Mouse (Mus musculus): ENCODE data around the gene Fbn1.
A peak's percentile ranks its signal among the peaks of the same experiment; 100 is the strongest.

The Fbn1 gene

DNA sequence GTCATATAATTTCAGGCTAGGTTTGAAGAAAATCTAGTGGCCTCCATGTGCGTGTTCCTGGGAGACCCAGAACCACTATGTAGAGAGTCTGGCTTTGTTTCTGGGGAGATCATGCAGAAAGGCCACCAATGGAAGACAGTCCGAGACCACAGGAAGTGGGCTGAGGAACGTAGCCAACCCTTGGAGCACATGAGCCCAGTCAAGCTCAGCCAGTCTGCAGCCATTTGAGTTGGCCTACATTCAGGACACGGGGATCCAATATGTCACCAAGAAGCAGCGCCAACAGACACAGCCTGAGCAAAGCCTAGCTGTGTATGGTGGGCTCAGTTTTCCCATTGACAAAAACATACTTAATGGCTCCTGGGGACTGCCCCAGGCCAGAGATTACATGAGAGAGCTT, 11.1 kb downstream of the Fbn1 start:
- DNase-seq = no peak

DNA sequence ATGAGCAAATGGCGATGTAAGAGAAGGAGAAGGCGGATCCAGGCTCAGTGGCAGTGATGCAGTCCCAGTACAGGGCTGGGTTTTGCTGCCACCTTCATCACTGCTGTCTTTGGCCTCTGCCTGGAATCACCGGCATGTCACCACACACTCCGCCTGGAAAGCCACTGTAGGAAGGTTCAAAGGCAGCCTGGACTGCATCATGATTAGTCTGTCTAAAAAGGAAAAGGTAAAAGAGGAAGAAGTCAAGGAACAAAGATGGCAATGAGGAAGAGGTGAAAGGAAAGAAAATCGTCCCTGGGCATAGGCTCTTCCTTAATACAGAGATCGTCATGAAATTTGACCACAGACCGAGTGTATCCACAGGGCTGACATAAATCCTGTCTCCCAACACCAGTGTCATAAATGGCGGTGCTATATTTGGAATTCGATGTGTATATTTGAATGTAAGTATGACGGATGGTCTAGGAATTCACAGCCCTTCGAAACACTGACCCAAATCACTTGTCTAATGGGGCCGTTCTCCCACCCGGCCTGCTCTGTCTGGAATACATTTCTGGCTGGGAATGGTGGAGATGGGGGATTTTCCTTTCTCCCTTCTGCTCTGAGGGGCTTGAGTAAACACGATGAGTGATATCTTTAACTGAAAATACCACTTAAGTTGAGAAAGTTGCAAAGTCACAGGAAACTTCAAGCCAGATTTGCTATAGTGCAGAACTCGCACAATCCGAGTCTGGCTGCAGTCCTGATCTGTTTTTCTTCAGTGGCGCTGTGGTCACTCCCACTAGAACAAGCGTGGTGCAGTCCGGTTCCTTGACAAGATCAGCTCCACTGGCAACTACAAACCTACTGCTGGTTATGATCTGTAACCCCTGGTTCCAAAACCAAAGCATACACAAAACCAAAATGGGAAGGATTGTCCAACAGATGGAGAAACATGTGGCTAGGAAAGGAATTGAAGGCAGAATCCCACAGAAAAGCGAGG, 12.7 kb downstream of the Fbn1 start:
- no peak for DNase-seq

DNA sequence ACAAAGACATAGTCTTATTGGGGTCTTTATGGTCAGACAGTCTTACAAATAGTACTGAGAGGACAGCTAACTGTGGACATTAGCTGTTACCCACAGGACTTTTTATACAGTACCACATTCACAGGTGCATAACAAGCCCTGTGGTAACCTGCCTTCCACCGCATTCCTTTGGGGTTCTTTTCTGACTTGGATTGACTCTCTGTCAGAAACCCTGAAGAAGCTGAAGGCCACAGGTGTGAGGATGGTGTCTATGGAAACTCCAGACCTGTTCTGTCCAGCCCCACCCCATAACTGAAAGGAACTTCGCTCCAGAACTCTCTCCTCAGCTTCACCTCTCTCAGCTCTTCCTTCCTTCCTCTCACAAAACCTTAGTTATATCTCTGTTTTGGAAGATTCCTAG, 13.5 kb downstream of the Fbn1 start:
- DNase-seq = no peak

DNA sequence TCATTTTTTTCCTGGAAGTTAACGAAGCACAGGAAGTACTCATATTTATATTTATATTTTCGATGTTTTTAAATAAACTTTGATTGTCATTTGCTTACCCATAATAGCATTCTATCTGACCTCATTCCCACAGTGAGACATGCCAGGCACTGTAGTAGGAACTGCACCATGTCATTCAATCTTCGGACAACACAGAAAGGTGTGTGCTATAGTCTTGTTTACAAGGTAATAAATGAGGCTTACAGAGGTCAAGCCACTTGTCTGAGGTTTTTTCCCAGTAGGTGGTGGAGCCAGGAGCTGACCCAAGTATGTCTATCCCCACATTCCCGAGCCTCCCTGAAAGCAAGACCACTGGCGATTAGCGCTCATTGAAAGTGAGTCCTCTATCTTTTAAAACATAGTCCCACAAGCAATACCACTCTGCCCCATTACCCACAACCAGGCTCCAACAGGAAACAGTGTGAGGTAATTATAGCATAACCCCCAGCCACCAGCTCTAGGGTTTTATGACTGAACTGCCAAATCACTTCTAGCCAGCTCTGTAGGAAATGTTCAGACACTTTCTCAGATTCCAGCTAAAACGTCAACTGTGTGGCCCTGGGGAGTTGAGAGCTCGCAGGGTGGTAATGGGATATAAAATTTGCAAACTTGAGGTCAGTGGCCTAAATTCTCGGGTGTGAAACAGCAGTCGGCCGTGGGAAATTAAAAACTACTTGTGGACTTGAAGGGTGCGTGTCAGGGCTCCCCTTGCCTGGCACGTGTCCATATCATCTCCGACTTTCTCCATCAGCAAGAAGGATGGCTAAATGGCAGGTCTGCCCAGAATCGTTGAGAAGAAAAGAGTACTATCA, 15.5 kb downstream of the Fbn1 start:
- DNase-seq = no peak

DNA sequence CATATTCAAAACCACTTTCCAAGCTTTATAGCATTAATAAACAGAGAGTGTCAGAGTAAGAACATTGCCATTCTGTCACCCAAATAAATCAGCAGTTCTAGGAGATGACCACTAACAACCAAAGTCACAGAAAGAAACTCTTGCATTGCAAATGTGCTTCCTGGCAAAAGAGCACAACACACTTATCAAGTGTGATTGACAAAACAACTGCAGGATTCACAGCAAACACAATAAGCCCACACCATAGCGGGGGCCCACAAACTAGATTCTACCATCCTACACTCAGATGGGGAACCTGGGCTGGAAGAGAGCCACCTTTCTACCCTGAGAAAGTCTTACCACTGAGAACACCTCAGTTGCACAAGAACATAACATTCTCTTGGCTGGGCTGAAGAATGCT, 17.8 kb downstream of the Fbn1 start:
- no peak for DNase-seq

DNA sequence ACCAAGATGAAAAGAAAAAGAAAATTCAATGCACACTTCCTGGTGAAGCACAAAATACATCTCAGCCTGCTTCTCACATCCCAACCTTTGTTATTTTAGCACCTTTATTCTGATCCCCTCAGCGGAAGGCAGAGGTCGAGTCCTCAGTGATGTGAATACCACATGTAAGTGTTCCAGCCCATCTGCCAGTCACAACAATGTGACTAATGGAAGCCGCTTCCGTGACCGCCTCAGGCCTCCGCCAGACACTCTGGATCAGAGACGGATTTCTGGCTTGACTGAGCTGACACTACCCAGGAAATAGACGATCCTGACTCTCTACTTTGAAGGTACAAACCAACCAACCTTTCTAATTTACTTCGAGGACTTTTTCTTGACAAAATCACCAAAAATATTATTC, 22.9 kb downstream of the Fbn1 start:
- DNase-seq = no peak

DNA sequence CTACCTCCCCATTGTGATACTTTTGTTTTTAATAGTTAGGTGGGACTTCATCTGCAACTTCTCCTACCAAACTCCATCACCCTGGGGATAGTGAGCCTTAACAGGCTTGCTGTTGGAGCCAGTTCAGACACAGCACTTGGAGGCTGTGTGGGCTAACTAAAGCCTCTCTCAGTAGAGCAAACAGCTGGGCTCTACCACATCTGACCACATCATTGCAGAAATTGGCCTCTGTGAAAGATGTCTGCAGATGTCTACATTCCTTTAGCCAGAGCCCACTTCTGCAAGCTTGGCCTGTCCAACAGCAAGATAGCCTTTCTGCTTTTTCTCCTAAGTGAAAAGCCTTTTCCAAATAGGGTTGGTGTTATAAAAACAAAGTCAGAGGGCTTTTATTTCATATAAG, 23.6 kb downstream of the Fbn1 start:
- DNase-seq = peak in 1 of 2 experiments; percentile 46

DNA sequence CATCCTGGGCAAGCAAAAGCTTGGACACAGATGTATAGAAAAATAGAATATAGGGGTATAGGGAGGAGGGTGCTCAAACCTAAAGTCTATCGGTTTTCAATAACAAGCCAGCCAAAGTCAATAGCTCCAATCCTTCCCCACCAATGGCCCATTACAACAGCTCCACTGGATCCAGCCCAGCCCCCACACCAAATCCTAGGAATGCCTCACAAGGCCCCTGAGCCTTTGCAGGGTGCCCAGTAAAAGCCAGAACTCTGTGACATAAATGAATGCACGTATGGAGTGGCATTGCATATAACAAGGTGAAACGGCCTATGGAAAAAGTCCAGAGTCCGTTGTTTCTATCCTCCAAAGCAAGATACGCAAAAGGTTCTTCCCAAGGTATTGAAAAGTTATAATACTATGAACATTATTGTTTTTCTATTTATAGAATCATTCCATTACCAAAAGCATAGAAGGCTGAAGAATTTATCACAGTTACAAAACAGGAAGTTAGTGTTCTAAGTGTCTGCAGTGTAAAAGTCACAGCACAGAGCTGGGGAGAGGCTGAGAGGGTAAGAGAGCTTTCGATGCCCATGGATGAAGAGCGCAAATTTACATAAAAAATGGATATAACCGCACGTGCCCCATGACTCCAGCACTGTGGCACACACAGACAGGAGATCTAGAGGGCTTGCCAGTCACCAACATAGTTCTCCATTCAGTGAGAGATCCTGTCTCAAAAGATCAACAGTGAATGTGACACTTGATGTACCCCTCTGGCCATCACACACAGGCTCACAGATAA, 26.1 kb downstream of the Fbn1 start:
- no peak for DNase-seq

DNA sequence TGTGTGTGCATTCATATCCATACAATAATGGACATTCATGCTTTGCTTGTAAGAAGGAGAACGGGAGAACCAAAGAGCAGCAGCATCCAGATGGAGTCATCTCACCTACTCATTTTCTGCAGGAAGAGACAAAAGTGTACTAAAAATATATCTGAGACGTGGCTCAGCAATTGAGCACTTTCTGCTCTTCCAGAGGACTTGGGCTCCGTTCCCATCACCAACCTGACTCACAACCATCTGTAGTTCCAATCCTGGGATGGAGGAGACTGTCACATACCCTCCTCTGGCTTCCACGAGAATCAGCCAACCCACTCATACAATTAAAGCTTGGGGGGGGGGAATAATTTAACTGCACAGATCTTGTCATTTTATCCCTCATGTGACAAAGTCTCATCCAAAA, 26.7 kb downstream of the Fbn1 start:
- DNase-seq = no peak

DNA sequence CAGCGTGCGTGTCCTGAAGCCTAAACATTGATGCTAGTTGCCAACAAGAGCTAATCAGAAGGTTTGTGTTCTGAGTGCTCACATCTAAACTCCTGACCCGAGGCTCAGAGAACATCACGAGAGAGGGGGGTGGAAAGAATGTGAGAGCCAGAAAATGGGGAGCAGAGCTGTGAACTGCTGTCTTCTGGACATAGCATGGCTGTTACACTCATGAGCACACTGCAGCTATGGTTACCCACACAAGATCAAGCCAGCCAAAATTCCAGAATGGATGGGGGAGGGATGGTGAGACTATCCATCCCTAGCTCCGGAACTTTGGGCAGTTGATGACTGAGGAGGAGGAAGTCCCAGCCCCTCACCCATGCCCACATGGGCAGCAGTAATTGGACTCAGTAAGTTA, 27.7 kb downstream of the Fbn1 start:
- DNase-seq = peak; percentile 24 to 59

DNA sequence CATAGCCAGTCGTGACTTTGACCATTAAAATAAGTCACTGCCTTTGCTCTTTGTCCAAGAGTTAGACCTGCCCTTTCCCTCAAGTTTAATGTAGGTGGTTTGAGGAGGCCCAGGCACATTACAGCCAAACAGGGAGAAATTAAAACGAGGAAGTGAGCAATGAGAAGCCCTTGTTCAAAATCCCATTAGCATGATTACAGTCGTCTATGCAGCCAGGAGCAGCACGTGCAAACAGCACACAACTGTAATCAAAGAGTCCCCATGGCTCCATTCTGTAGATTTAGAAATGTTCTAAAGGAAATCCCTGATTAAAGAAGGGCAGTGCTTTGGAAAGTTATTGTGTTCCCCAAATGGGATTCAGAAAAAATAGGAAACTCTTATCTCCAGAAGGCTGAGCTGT, 29.1 kb downstream of the Fbn1 start:
- DNase-seq = no peak

DNA sequence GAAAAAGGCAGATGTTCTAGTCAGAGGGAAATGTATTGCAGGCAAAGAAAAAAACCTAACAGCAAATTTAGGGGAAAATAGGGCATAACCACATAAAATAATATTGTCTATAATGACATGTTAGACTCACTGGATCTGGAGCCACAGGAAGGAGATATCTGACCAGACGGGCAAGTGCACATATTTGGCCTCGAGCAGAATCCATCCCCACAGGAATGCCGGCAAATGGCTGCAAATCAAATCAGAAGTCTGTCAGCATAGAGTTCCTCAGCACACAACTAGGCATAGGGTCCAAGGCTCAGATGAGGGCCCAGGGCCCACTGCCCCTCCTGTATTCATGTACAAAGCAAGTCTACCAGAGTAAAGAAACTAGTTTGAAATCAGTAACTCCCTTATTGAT, 30.4 kb downstream of the Fbn1 start:
- no peak for DNase-seq

DNA sequence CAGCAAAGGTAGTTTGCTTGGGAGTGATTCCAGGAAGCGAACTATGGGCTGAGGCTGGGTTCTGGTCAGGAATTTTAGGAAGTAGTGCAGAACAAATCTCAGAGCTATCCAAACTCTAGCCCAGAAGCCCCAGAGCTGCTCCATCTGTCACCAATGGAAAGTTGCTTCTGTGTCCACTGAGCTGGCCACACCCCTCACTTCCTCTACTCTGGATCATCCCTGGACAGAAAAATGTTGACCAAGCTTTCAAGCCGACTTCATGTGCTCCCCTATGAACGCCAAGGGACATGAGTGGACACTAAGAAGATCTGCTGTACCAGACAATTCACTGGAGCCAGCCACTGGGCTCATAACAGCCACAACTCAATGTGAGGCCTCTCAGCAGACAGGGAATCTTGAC, 31.6 kb downstream of the Fbn1 start:
- no peak for DNase-seq

DNA sequence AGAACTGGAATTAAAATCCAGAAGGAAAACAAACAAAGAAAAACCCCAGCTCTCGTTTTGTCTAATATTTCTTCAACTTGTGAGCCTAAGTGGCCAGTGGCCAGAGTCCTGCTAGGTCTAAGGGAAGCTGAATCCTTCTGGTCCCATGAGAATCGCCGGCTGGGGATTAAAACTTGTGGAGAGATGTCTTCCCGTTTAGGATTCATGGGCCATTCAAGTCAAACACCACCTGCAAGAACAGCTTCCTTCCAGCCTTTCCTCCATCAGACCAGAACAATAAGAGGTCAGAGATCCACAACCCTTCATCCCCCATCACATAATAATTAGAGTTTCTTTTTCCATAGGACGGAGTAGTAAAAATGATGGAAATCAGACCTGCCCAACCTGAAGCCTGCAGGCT, 33.1 kb downstream of the Fbn1 start:
- no peak for DNase-seq

DNA sequence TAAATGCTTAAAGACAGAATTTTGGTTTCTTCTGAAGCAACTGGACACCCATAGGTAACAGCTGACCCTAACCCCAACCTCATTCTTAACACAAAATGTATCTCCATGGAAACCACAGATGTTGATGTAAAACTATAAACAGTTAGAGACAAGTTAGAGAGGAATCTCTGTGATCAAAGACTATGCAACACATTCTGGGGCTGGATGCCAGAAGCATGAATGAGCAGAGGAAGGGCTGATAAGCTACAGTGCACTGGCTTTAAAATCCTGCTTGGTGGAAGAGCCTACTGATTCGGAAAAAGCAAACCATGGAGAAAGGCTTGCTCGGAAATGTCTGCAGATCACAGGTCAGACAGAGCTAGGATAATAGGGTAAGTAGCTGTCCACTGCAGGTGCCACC, 34.6 kb downstream of the Fbn1 start:
- DNase-seq = peak; percentile 26 to 47

DNA sequence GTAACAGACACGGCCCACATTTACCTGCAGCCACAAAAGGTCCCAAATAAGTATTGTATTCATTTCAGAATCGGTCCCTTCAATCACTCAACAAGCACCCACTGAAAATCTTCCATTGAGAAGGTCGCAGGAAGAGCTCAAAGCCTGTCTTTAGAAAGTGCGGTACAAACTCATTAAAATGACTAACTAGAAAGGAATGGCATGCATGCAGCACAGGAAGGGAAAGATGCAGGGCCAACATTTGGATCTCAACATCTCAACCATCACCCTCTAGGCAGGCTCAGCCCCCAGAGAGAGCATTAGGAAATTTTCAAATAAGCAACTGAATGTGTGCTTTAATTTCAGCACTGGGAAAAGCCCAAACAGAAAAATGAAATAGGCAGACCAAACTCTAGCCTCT, 36.1 kb downstream of the Fbn1 start:
- no peak for DNase-seq

DNA sequence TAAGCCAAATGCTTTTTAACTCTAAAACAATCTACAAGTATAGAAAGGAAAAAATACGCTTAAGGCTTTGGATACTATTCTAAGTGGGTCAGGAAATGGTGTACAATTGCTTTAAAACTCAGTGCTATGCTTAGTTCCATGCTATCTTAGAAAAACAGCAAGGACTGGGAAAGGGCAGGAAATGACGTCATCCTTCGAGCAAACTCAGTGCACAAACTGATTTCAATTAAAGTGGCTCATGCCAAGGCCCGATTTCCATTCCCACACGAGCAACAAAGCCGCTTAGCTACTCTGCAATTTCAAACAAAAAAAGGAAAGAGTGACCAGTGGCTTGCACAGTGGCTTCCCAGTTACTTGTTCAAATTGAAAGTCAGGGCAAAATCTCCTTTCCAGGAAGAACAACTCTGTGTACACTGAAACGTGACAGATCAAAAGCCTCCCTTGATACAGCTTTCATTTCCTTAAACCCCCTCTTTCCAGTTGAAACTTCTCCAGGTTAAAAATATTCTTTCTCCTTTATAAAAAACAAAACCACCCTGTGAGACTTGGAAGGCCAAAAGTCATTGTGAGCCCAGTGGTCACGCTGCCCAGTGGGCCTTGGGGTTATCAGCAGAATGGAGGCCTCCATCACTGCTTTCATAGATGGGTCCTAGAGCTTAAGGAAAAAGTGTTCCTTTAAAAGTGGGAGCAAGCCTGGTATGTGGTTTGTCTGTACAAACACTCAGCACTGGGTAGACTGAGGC, 37.1 kb downstream of the Fbn1 start:
- DNase-seq = peak; percentile 38 to 51

DNA sequence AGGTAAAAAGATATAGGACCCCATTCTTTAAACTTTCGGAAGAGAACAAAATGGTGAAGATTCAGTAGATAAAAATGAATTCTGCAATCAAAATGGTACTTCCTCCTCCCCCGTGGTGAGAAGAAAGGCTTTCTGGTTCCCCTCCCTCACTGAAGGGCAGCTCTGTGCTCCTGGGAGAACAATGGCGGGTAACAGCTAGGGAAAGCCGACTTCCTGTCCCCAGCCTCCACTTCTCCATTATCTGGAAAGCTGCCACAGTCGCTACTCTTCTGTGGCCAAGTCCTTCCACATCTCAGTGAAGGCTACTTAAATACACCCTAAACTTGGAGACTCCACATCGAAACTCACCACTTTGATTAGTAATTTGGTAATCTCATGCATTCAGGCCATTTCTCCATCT, 43.8 kb downstream of the Fbn1 start:
- no peak for DNase-seq

DNA sequence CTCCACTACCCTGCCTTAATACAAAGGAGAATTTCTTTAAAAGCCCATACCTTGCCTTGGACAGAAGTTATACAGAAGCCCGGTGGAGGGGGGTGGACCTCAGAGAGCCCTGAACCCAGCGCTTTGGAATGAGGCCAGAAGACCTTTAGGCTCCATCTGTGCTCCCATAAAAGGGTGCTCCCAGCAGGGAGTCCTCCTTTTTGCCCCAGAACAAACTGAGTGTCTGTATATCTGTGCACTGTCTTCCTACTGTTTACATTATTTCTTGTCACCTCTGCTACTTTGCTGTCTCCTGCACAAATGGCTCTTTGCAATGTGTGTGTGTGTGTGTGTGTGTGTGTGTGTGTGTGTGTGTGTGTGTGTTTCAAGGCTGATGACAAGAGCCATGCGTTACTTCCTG, 48.7 kb downstream of the Fbn1 start:
- DNase-seq = no peak

DNA sequence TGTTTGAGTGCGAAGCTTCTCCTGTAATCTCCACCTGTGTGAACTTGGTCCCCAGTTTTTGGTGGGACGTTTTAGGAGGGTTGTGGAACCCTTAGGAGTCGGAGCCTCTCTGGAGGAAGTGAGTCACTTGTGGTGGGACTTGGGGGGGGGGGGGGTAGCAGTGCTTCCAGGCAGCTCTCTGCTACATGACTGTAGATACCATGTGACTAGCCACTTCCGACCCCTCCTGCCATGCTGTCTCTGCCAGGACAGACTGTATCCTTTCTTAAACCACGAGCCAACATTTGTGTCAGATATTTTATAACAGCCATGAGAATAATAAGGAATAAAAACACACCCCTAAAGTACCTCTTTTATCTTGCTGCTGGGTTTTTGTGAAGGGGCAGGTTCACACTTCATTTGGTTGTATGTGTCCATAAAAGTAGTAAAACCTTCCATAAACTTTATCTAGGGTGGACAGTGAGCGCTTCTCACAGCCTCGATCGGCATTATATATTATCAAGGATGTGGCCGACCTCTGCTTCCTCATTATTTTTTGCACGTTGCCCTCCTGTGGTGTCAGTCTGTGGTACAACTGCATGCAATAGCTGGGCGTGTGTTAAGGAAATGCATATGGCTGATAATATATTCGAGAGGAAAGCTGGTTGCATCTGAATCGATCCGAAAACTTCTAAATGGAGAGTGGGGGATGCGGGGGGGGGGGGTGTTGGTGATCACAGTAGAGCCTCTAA, 51.6 kb downstream of the Fbn1 start:
- DNase-seq = no peak

DNA sequence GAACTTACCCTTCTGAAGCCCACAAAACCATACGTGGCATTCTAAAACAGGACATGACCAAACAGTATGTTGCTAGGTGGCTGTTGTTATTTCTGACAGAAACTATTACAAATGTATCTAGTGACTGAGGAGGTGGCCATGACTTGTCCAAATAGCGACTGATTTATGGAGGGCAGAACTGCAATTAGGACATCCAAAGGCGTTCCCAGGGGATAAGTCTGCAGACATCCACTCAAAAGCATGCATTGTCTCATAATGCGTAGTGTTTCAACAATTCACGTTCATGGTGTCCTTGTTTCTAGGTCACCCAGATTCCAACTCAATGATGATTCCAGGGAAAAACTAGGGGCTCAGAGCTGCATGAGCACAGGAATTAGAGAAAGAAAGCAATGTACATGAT, 53.0 kb downstream of the Fbn1 start:
- no peak for DNase-seq

All from lung, adult 18-20 months (tissue).